Mouse (Mus musculus): ENCODE measurements around the gene Gabpa.

The Gabpa gene

DNA sequence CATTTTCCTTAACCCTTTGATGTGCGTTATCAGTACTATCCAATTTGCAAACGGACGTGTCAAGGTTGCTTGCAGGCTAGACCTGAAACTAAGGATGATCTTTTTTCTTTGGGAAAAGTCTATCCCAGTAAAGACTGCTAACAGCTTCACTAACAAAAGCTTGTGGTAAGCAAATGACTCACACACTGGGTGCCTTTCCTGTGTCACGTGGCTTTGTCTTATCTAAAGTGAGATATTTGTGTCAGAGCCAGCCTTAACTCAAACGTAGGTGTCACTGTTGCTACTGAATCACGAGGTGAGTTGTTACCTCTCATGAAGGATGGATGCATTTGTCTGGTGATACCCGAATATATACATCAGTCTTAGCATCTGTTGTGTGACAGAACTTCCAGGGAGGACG is 29.9 kb downstream of the Gabpa start:
- no peak for DNase-seq (ENCODE audit: low spot score in 2 of 2)

DNA sequence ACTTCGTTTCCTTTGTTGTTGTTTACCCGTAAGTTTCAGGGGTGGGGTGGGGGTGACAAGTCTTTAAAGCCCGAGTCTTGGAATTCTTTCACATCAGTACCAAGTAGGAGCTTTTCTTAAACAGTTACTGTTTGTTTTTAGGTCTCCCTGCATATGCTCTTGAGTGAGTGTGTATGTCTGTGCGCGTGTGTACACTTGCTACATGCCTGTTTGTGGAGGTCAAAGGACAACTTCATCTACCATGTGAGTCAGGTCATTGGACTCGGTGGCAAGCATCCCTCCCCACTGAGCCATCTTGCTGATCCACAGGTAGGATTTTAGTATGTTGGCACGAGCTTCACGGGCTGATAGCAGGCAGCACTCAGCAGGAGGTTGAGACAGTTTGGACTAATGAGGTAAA is 39.1 kb downstream of the Gabpa start:
- DNase-seq (ENCODE audit: low spot score in 2 of 2) = no peak

DNA sequence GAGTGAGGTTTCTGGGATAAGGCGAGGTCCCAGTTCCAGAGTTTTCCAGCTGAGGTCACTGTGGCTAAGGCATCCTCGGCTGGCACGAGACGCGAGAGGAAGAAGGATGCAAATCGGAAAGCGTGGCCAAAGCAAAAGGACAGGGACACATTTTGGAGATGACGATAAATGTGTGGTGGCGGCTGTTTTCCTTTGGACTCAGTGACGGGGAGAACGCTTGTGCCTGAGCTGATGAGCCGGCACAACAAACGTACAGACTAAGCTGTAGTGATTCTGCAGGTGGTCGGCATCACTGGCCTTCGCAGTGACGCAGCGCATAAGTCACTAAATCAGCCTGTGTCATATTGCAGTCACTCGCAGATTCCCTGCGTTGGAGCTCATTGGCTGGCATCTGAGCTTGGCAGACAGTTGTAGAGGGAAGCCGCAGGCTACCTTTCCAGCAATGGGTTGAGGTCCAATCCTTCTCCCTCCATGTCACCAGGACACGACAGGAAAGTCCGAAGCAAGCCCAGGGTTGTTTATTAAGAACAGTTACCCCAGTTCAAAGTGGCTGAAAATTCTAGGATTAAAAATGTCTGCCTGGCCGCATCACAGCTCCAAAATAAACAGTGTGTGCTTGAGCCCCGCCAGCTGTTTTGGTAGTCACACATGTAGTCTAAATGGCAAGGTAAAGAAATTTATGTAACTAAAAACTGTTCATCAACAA is 40.4 kb downstream of the Gabpa start:
- peak; percentile 13 to 17 for DNase-seq (ENCODE audit: low spot score in 2 of 2)

DNA sequence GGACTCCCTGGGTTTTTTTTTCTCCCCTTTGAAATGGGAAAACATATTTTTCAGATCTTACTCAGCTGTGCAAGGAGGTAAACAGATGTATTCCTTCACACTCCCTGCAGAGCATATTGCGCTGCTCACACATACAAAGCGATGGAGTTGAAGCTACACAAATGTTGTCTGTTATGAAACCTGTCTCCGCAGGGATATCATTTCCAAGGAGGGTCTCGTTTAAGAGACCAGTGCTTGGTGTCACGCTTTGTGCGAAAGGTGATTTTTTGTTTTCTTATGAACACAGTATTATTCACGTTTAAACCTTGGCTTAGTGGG is 41.0 kb downstream of the Gabpa start:
- no peak for DNase-seq (ENCODE audit: low spot score in 2 of 2)

DNA sequence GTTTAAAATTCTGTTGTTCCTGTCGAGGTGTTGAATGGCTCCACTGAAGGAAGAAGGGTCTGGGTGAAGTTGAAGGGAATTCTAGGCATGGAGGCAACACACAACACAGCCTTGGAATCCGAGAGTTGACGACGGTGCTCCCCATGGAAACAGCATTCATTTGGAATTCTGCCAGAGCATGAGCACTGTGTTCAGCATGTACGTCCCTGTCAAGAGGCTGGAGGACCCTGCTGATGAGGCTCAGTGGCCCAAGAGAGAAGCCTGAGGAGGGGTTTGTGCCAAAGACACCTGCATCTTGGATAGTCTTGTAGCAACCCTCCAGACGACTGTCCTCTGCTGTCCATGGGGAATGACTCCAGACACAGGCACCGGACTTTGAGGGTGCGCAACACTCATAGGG is 41.4 kb downstream of the Gabpa start:
- peak; percentile 9 to 13 for DNase-seq (ENCODE audit: low spot score in 2 of 2)

DNA sequence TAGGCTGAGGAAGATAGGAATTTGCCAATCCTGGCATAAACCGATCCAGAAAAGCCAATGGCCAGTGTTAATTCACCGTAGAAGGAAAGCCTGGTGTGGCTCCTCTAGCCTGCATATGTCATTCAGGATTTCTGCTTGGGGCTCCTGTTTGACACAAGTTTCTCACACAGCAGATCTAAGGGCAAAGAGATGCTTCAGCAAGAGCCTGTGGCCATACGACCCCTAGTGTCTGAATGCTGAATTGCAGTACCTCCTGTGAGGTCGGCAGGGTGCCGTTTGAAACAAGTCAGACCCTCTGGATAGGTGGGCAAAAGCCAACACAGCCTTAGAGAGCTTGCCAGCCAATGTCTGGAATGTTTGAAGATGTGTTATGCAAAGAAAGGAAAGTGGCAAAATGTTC is 44.4 kb downstream of the Gabpa start:
- peak; percentile 12 to 56 for DNase-seq (ENCODE audit: low spot score in 2 of 2)

DNA sequence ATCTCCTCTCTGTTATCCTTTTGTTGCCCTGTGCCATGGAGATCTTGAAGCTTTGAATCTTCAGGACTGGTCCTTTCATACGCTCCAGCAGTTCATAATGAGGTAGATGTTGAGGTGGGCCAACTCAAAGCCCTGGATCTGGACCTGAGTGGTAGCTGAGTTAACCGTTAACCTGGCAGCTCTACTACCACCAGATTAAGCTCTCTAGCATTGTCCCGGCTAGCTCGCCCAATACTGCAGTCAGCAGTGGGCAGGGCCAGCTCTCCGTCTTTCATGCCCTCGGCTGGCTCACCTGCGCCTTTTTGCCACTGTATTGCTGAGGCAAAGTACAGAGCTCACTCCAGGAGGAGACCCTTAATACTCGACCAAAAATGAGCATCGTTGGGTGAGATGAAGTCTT is 46.4 kb downstream of the Gabpa start:
- no peak for DNase-seq (ENCODE audit: low spot score in 2 of 2)

DNA sequence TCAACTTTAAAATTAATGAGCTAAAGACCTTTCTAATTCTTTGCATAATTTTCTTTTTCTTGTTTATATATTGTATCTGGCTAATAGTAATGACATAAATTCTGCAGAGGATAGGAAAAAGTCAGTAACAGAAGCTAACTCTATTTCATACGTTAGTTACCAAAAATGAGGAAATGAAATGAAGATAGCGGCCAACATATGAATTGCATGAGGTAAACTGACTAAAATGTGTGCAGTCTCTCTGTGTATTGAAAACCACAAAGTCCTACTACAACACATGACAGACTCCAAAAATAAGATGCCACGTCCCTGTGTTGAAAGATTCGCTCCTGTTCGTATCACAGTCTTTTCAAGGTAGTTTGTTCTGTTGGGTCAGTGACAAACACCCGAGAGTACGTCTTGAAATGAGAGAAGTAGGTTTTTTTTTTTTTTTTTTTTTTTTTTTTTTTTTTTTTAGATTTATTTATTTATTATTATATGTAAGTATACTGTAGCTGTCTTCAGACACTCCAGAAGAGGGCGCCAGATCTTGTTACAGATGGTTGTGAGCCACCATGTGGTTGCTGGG is 47.1 kb downstream of the Gabpa start:
- no peak for DNase-seq (ENCODE audit: low spot score in 2 of 2)

DNA sequence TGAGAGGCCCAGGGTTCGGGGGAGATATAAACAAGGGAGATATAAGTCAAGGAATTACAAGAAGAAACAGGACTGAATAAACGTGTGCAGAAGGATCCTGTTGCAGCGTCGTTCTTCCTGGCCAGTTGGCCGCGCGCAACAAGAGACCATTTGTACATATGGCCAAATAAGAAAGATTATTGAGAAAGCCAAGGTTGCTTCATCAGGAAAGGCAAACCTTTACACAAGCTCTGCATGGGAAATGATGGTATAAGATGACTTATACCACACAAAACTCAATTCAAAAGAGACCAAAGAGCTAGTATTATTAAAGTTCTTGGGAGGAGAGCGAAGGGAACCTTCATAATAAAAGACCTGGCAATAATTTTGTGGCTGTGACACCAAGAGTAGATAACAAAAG is 49.8 kb downstream of the Gabpa start:
- no peak for DNase-seq (ENCODE audit: low spot score in 2 of 2)

DNA sequence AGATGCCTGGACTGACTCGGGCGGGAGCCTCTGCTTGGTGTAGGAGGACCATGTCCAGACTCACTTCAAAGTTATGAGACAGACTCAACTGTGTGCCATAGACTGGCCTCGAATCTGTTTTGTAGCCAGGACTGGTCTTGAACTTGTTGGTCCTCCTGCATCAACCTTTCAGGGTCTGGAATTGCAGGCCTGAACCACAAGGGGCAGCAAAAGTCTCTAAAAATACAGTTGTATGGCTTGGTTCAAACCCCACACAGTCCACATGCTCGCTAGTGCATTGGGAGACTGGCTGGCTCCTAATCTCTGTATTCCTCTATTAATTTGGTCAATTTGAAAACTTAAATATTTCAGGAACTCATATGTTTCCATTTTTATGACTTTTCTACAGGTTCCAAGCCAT is 68.3 kb downstream of the Gabpa start:
- no peak for DNase-seq (ENCODE audit: low spot score in 2 of 2)

DNA sequence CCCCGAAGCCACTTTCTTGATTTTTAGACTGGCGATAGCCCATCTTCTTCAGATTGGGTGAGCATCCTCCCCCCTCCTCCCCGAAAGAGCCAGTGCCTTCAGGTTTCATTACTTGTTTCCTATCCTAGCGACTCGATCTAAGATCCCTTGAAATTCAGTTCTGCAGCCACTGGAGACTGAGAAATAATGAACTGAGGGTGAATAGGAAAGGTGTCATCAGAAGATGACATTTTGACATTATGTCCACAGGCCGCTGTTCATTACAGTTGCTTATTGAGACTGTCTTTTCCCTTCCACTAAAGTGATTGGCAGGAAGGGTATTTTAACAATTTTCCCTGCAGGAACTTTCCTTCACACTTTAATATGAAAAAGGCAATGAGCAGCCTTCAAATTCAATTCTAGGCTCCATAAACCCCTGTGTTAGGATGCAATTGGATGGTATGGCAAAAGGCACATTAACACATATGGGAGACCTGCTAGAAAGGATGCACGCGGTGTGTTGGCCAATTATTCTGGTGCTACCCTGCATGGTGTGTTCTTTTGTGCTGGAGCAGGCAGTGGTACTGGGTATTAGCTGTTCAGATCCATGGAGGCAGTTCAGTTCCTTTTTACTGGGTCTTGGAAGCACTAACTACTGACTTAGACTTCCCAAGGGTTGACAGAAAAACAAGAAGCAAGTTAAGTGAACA is 76.9 kb downstream of the Gabpa start:
- no peak for DNase-seq (ENCODE audit: low spot score in 2 of 2)

Measured in frontal cortex, postnatal 14 days (tissue).